Mouse (Mus musculus): Measurements from ENCODE around the gene Fxr2.

DNA sequence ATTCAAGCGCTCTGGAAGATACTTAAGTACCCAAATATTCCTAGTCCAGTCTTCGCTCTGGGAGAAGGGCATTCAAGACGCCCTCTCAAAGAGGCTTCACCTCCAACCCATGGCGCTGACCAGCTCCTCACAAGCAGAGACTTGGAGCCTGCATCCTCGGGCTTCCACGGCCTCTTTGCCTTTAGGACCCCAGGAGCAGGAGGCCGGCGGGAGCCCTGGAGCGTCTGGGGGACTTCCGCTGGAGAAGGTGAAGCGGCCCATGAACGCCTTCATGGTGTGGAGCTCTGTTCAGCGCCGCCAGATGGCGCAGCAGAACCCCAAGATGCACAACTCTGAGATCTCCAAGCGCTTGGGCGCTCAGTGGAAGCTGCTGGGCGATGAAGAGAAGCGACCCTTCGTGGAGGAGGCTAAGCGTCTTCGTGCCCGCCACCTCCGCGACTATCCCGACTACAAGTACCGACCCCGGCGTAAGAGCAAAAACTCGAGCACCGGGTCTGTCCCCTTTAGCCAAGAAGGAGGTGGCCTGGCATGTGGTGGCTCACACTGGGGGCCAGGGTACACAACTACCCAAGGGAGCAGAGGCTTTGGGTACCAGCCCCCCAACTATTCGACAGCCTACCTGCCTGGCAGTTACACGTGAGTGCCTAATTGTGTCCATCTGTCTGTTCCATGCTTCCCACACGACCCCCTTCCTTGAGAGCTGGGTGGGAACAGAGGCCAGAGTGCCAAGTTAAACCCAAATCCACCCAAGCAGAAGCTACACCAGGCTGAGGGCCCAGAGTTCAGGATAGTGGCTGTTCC lies 22.7 kb downstream of the Fxr2 start, which contains the start of gene Sox15:
- TF ChIP-seq POLR2A (IDR thresholded peaks at IDR 0.05; ENCODE audit: extremely low read depth, insufficient read depth, low read length) (no peak), CTCF (IDR thresholded peaks at IDR 0.05; ENCODE audit: extremely low read depth, insufficient read depth, low read length) (peak; percentile 65)

Measured in cortical plate, adult 2 months (tissue).